Mouse (Mus musculus) cortical plate, adult 2 months (tissue): Measurements from ENCODE around the gene Orai2.

Source experiments
- CTCF ChIP-seq: fragments of 200-500 bp; IDR thresholded peaks from 2 replicates; pipeline ENCODE4 v1.5.1; 2011; ENCODE audit warnings: mild to moderate bottlenecking, control low read depth, low read length; ENCODE audit not compliant: insufficient read depth; ENCODE audit errors: extremely low read depth
- POLR2A ChIP-seq: fragments of 200-500 bp; IDR thresholded peaks from 2 replicates; pipeline ENCODE4 v1.6.1; 2011; ENCODE audit warnings: mild to moderate bottlenecking, low read length, control low read depth; ENCODE audit not compliant: insufficient read depth; ENCODE audit errors: extremely low read depth

GRCm38 (mm10) chr5:136147704-136148103, 22.8 kb downstream of the Orai2 start:
- TF ChIP-seq CTCF = no peak
- no peak for TF ChIP-seq POLR2A
